Mouse (Mus musculus): ENCODE results near the gene Zc3h12a. TPM values are rescaled to one million over a fixed set of nuclear protein-coding genes. Genes with fewer than 3 reads are reported as not detected.

Gene Zc3h12a
- polyA plus RNA-seq, 1 experiment from 2014 or later, result 0.57 TPM

- Histone ChIP-seq H3K9ac (no peak overlapping the region), H3K27ac (0 out of 2 replicates have a peak overlapping the region, but pooled peaks have one; percentile 17), H3K36me3 (no peaks in the 10 kb centered on the region), H3K27me3 (no peaks in the 10 kb centered on the region), H3K4me3 (no peak overlapping the region), H3K4me1 (peaks cover 24% of the 10 kb centered on the region), H3K4me2 (peak overlapping the region; percentile 26; the same call in 1 of the 2 replicates), H3K9me3 (no peaks in the 10 kb centered on the region)
- no peak for ATAC-seq (ENCODE audit: borderline replicate concordance, extremely low read depth, low FRiP score, low TSS enrichment)
- WGBS, result 68% methylated on average over 7 of the region's 7 CpGs
Observed at GRCm38 (mm10) chr4:125123279-125123671, 4.4 kb downstream of the Zc3h12a start.

- no peaks in the 10 kb centered on the region for H3K27me3 ChIP-seq
- peaks cover 24% of the 10 kb centered on the region for H3K4me1 ChIP-seq
- peak overlapping the region; percentile 26 for H3K4me2 ChIP-seq
- ATAC-seq (ENCODE audit: borderline replicate concordance, extremely low read depth, low FRiP score, low TSS enrichment), result no peak
- H3K36me3 ChIP-seq, result no peaks in the 10 kb centered on the region
- H3K27ac ChIP-seq, result 0 out of 2 replicates have a peak overlapping the region, but pooled peaks have one; percentile 17
- no peaks in the 10 kb centered on the region for H3K9me3 ChIP-seq
- H3K4me3 ChIP-seq, result no peak overlapping the region
- 28% methylated on average over 16 of the region's 16 CpGs for WGBS
- no peak overlapping the region for H3K9ac ChIP-seq
Observed at GRCm38 (mm10) chr4:125122431-125123278, 5.0 kb downstream of the Zc3h12a start.

- WGBS, result 90% methylated on average over 11 of the region's 11 CpGs
- H3K9me3 ChIP-seq, result no peaks in the 10 kb centered on the region
- H3K4me3 ChIP-seq, result no peak overlapping the region
- H3K9ac ChIP-seq, result no peak overlapping the region
- no peaks in the 10 kb centered on the region for H3K36me3 ChIP-seq
- peaks cover 29% of the 10 kb centered on the region for H3K4me1 ChIP-seq
- H3K27me3 ChIP-seq, result no peaks in the 10 kb centered on the region
- no peak overlapping the region for H3K4me2 ChIP-seq
- no peak overlapping the region for H3K27ac ChIP-seq
- no peak for ATAC-seq (ENCODE audit: borderline replicate concordance, extremely low read depth, low FRiP score, low TSS enrichment)
Observed at GRCm38 (mm10) chr4:125119721-125120120, 7.9 kb downstream of the Zc3h12a start.

GRCm38 (mm10) chr4:125119070-125119469 is 8.6 kb downstream of the Zc3h12a start:
- H3K27ac ChIP-seq, result no peak overlapping the region
- no peak for ATAC-seq (ENCODE audit: borderline replicate concordance, extremely low read depth, low FRiP score, low TSS enrichment)
- H3K9ac ChIP-seq, result no peak overlapping the region
- WGBS, result 33% methylated on average over 10 of the region's 10 CpGs
- H3K4me3 ChIP-seq, result no peak overlapping the region
- no peaks in the 10 kb centered on the region for H3K9me3 ChIP-seq
- no peak overlapping the region for H3K4me2 ChIP-seq
- H3K27me3 ChIP-seq, result no peaks in the 10 kb centered on the region
- no peaks in the 10 kb centered on the region for H3K36me3 ChIP-seq
- peaks cover 29% of the 10 kb centered on the region for H3K4me1 ChIP-seq

- Histone ChIP-seq H3K9me3 (no peaks in the 10 kb centered on the region), H3K27ac (no peak overlapping the region), H3K27me3 (no peaks in the 10 kb centered on the region), H3K36me3 (no peaks in the 10 kb centered on the region), H3K4me1 (peaks cover 22% of the 10 kb centered on the region), H3K4me2 (no peak overlapping the region), H3K4me3 (no peak overlapping the region), H3K9ac (no peak overlapping the region)
- 80% methylated on average over 7 of the region's 7 CpGs for WGBS
- ATAC-seq (ENCODE audit: borderline replicate concordance, extremely low read depth, low FRiP score, low TSS enrichment), result no peak
Observed at GRCm38 (mm10) chr4:125117902-125118320, 9.7 kb downstream of the Zc3h12a start.

- peaks cover 13% of the 10 kb centered on the region for H3K4me1 ChIP-seq
- no peak overlapping the region for H3K9ac ChIP-seq
- ATAC-seq (ENCODE audit: borderline replicate concordance, extremely low read depth, low FRiP score, low TSS enrichment), result no peak
- WGBS, result 56% methylated on average over 13 of the region's 13 CpGs
- H3K27me3 ChIP-seq, result no peaks in the 10 kb centered on the region
- H3K27ac ChIP-seq, result no peak overlapping the region
- H3K4me3 ChIP-seq, result no peak overlapping the region
- H3K36me3 ChIP-seq, result no peaks in the 10 kb centered on the region
- H3K9me3 ChIP-seq, result no peaks in the 10 kb centered on the region
- no peak overlapping the region for H3K4me2 ChIP-seq
Observed at GRCm38 (mm10) chr4:125116929-125117328, 10.7 kb downstream of the Zc3h12a start.

GRCm38 (mm10) chr4:125116090-125116861 is 11.4 kb downstream of the Zc3h12a start:
- Histone ChIP-seq H3K9ac (no peak overlapping the region), H3K4me1 (peaks cover 11% of the 10 kb centered on the region), H3K27ac (peak overlapping the region; percentile 57; the same call in 1 of the 2 replicates), H3K4me3 (no peak overlapping the region), H3K27me3 (no peaks in the 10 kb centered on the region), H3K36me3 (no peaks in the 10 kb centered on the region), H3K4me2 (no peak overlapping the region), H3K9me3 (no peaks in the 10 kb centered on the region)
- 53% methylated on average over 9 of the region's 9 CpGs for WGBS
- peak; percentile 49; the same call in 1 of the 2 replicates for ATAC-seq (ENCODE audit: borderline replicate concordance, extremely low read depth, low FRiP score, low TSS enrichment)

GRCm38 (mm10) chr4:125115710-125116089 is 11.9 kb downstream of the Zc3h12a start:
- ATAC-seq (ENCODE audit: borderline replicate concordance, extremely low read depth, low FRiP score, low TSS enrichment), result no peak; the same call in 1 of the 2 replicates
- H3K4me2 ChIP-seq, result no peak overlapping the region
- WGBS, result 26% methylated on average over 6 of the region's 6 CpGs
- no peaks in the 10 kb centered on the region for H3K36me3 ChIP-seq
- H3K4me3 ChIP-seq, result no peak overlapping the region
- H3K9me3 ChIP-seq, result no peaks in the 10 kb centered on the region
- no peak overlapping the region for H3K9ac ChIP-seq
- peaks cover 11% of the 10 kb centered on the region for H3K4me1 ChIP-seq
- no peaks in the 10 kb centered on the region for H3K27me3 ChIP-seq
- H3K27ac ChIP-seq, result peak overlapping the region; percentile 57; the same call in 1 of the 2 replicates

- no peaks in the 10 kb centered on the region for H3K9me3 ChIP-seq
- H3K9ac ChIP-seq, result no peak overlapping the region
- no peak overlapping the region for H3K27ac ChIP-seq
- ATAC-seq (ENCODE audit: borderline replicate concordance, extremely low read depth, low FRiP score, low TSS enrichment), result no peak
- H3K4me3 ChIP-seq, result no peak overlapping the region
- H3K4me2 ChIP-seq, result no peak overlapping the region
- H3K36me3 ChIP-seq, result peaks cover 5% of the 10 kb centered on the region; the same call in 1 of the 2 replicates
- H3K27me3 ChIP-seq, result no peaks in the 10 kb centered on the region
- 75% methylated on average over 4 of the region's 4 CpGs for WGBS
- peaks cover 11% of the 10 kb centered on the region for H3K4me1 ChIP-seq
Observed at GRCm38 (mm10) chr4:125115081-125115480, 12.6 kb downstream of the Zc3h12a start.

- Histone ChIP-seq H3K27me3 (no peaks in the 10 kb centered on the region), H3K4me3 (no peak overlapping the region), H3K27ac (no peak overlapping the region), H3K4me1 (peaks cover 11% of the 10 kb centered on the region), H3K36me3 (peaks cover 6% of the 10 kb centered on the region; the same call in 1 of the 2 replicates), H3K9ac (no peak overlapping the region), H3K9me3 (no peaks in the 10 kb centered on the region), H3K4me2 (no peak overlapping the region)
- ATAC-seq (ENCODE audit: borderline replicate concordance, extremely low read depth, low FRiP score, low TSS enrichment), result peak; percentile 40; the same call in 1 of the 2 replicates
- 11% methylated on average over 6 of the region's 6 CpGs for WGBS
Observed at GRCm38 (mm10) chr4:125114638-125115037, 13.0 kb downstream of the Zc3h12a start.

GRCm38 (mm10) chr4:125105354-125105753 is 22.3 kb downstream of the Zc3h12a start:
- no peak overlapping the region for H3K9ac ChIP-seq
- H3K27me3 ChIP-seq, result no peaks in the 10 kb centered on the region
- H3K36me3 ChIP-seq, result peaks cover 25% of the 10 kb centered on the region
- no peak for ATAC-seq (ENCODE audit: borderline replicate concordance, extremely low read depth, low FRiP score, low TSS enrichment)
- 92% methylated on average over 9 of the region's 9 CpGs for WGBS
- no peaks in the 10 kb centered on the region for H3K9me3 ChIP-seq
- H3K27ac ChIP-seq, result no peak overlapping the region
- H3K4me2 ChIP-seq, result no peak overlapping the region
- no peak overlapping the region for H3K4me3 ChIP-seq
- no peaks in the 10 kb centered on the region for H3K4me1 ChIP-seq

- no peaks in the 10 kb centered on the region for H3K4me1 ChIP-seq
- H3K4me3 ChIP-seq, result no peak overlapping the region
- H3K27me3 ChIP-seq, result no peaks in the 10 kb centered on the region
- H3K9ac ChIP-seq, result no peak overlapping the region
- H3K4me2 ChIP-seq, result no peak overlapping the region
- H3K36me3 ChIP-seq, result peaks cover 16% of the 10 kb centered on the region
- no peak for ATAC-seq (ENCODE audit: borderline replicate concordance, extremely low read depth, low FRiP score, low TSS enrichment)
- H3K9me3 ChIP-seq, result no peaks in the 10 kb centered on the region
- H3K27ac ChIP-seq, result no peak overlapping the region
- WGBS, result 78% methylated on average over 13 of the region's 13 CpGs
Observed at GRCm38 (mm10) chr4:125101334-125101733, 26.3 kb downstream of the Zc3h12a start.
